ENCODE assay signal across 11 mouse cellular contexts in the genomic region with DNA sequence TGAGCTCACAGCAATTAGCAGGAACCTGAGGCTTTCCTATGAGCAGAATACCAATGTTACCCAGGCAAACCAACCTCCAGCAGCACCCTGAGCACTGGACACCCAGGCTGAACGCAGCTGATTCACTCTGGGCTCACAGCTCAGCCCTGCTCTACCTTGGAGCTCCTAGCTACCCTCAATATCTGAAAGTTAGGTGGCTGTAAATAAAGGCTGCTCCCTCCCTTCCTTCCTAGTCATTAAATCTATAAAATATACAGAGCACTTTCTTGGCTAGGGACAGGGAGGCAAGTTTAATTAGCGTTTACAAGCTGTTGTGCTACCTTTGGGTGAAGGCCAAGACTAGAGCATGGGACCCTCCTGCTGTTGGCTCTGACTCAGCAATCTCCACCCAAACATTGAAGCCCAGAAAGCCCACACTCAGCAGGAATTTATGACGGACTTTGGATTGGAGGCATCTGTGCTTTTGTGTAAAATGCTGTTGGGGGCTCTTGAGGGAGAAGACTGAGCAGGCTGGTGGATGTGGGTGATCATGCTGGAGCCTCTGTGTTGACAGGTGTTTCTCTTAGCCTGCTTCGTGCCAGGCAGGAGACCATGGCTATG.
DNase-seq lines count a peak whose midpoint lies in the region; ATAC-seq and TF ChIP-seq lines count a peak whose summit lies in the region.
"Had no signal": no experiment of that assay in that cellular context is flagged by ENCODE, and none has a peak within 500 bp of the region (broad histone marks: within the 10 kb centered on the region; RNA-seq: fewer than 3 reads in every experiment).

No protein-coding gene starts in this region.

- H3K4me1 ChIP-seq in kidney, postnatal 0 days (replicated peaks; ENCODE audit: insufficient read depth, low read length), result peaks cover 3% of the 10 kb centered on the region; the same call in 1 of the 2 replicates
- no peaks in the 10 kb centered on the region for H3K4me1 ChIP-seq in heart, embryonic 10.5 days
- H3K4me1 ChIP-seq: midbrain, embryonic 12.5 days had no signal

- no peak overlapping the region for H3K9ac ChIP-seq in kidney, postnatal 0 days (ENCODE audit: low read depth, low read length)
- H3K9ac ChIP-seq: heart, embryonic 13.5 days; midbrain, embryonic 12.5 days had no signal

- H3K36me3 ChIP-seq in kidney, postnatal 0 days (ENCODE audit: insufficient read depth, low read length), result no peaks in the 10 kb centered on the region
- H3K36me3 ChIP-seq in heart, embryonic 10.5 days, result no peaks in the 10 kb centered on the region
- H3K36me3 ChIP-seq: heart, embryonic 13.5 days; midbrain, embryonic 12.5 days had no signal

- intact Hi-C loops in left cerebral cortex, postnatal 25 days (cut with DNase I), result no loop called here

- no peak for TF ChIP-seq POLR2A in brain, embryonic 14.5 days (IDR thresholded peaks at IDR 0.05; ENCODE audit: borderline replicate concordance, extremely low read depth, insufficient read depth, insufficient read length, poor library complexity, severe bottlenecking)

- peak; percentile 6 to 8 for DNase-seq in left cerebral cortex, postnatal 25 days (ENCODE audit: low spot score in 2 of 2)
- no peak for DNase-seq in left cerebral cortex, adult 18-20 months (ENCODE audit: low spot score in 2 of 2)
- peak; percentile 36 for DNase-seq in Muller cell, postnatal 12 days (ENCODE audit: inconsistent ontology term)
- peak; percentile 97 for DNase-seq in brain, embryonic 14.5 days (ENCODE audit: low read depth)
- DNase-seq in kidney, postnatal 0 days (ENCODE audit: low spot score), result peak; percentile 75
- DNase-seq in heart, embryonic 10.5 days (ENCODE audit: low spot score), result no peak
- no peak for DNase-seq in testis, postnatal 14 days (ENCODE audit: low spot score)
- DNase-seq: adrenal gland, postnatal 10 days had no signal

- H3K27me3 ChIP-seq in kidney, postnatal 0 days (ENCODE audit: insufficient read depth, low read length), result no peaks in the 10 kb centered on the region
- no peaks in the 10 kb centered on the region for H3K27me3 ChIP-seq in heart, embryonic 10.5 days (ENCODE audit: insufficient read depth, poor library complexity, severe bottlenecking)
- H3K27me3 ChIP-seq: heart, embryonic 13.5 days; midbrain, embryonic 12.5 days had no signal

- H3K4me2 ChIP-seq in kidney, postnatal 0 days (ENCODE audit: low read length), result no peak overlapping the region
- H3K4me2 ChIP-seq: heart, embryonic 13.5 days; midbrain, embryonic 12.5 days had no signal

- 33% methylated on average over 4 of the region's 4 CpGs for WGBS in kidney, postnatal 0 days
- WGBS in heart, embryonic 10.5 days, result 66% methylated on average over 4 of the region's 4 CpGs

- no peak overlapping the region for H3K27ac ChIP-seq in kidney, postnatal 0 days
- H3K27ac ChIP-seq in heart, embryonic 10.5 days, result no peak overlapping the region
- H3K27ac ChIP-seq: heart, embryonic 13.5 days; midbrain, embryonic 12.5 days had no signal

- H3K9me3 ChIP-seq in kidney, postnatal 0 days (replicated peaks; ENCODE audit: low read length), result no peaks in the 10 kb centered on the region
- no peaks in the 10 kb centered on the region for H3K9me3 ChIP-seq in heart, embryonic 10.5 days
- H3K9me3 ChIP-seq: heart, embryonic 13.5 days; midbrain, embryonic 12.5 days had no signal

- H3K4me3 ChIP-seq in kidney, postnatal 0 days (replicated peaks; ENCODE audit: low read depth, low read length), result no peak overlapping the region
- no peak overlapping the region for H3K4me3 ChIP-seq in heart, embryonic 10.5 days
- H3K4me3 ChIP-seq: heart, embryonic 13.5 days; midbrain, embryonic 12.5 days had no signal

- TF ChIP-seq CTCF in brain, embryonic 14.5 days (IDR thresholded peaks at IDR 0.05; ENCODE audit: borderline replicate concordance, extremely low read depth, insufficient read depth, insufficient read length), result no peak
- no peak for TF ChIP-seq CTCF in kidney, postnatal 0 days (IDR thresholded peaks at IDR 0.05; ENCODE audit: low read depth)

- no peak for ATAC-seq in kidney, postnatal 0 days (replicated peaks; ENCODE audit: low FRiP score, low read depth)
- ATAC-seq in megakaryocyte-erythroid progenitor cell, adult 5-6 weeks (replicated peaks; ENCODE audit: low FRiP score, low TSS enrichment, poor library complexity, severe bottlenecking), result no peak

Comparison
In these comparisons a context has a peak if more than half of its experiments do, and no peak if none do; other contexts are left out.
1. DNase-seq: peak in left cerebral cortex, postnatal 25 days (2 of 2), Muller cell, postnatal 12 days (single experiment), brain, embryonic 14.5 days (single experiment) and kidney, postnatal 0 days (single experiment); none in left cerebral cortex, adult 18-20 months (0 of 2), heart, embryonic 10.5 days (single experiment) and testis, postnatal 14 days (single experiment).